Mouse (Mus musculus) myocyte (in vitro differentiated cells): Measurements from ENCODE around the gene Abhd14a. TPM values are rescaled to one million over a fixed set of nuclear protein-coding genes. Genes with fewer than 3 reads are reported as not detected.
"Not testable (repeated sequence)": the region's sequence is repeated elsewhere in the genome, so short reads cannot be mapped to it uniquely, and the experiment has no call there.

Experiments
- H3K27me3 ChIP-seq: one replicate; pipeline ENCODE4 v1.6.1; 2011; ENCODE audit not compliant: control insufficient read depth, insufficient read depth, insufficient read length
- H3K36me3 ChIP-seq: one replicate; pipeline ENCODE4 v1.6.1; 2011; ENCODE audit not compliant: control insufficient read depth, insufficient read depth
- H3K4me2 ChIP-seq: one replicate; pipeline ENCODE4 v1.6.1; 2011; ENCODE audit warnings: low read depth, control low read depth
- H3K4me3 ChIP-seq: one replicate; pipeline ENCODE4 v1.5.1; 2011; ENCODE audit warnings: mild to moderate bottlenecking, control low read depth, moderate library complexity
- H3K79me2 ChIP-seq: one replicate; pipeline ENCODE4 v1.6.1; 2011; ENCODE audit not compliant: control insufficient read depth, insufficient read depth
- H3ac ChIP-seq: one replicate; pipeline ENCODE4 v1.6.1; 2011; ENCODE audit not compliant: control insufficient read depth, insufficient read length
- CEBPB ChIP-seq: IDR thresholded peaks from 2 replicates; pipeline ENCODE4 v1.6.1; 2011; ENCODE audit warnings: mild to moderate bottlenecking, moderate library complexity; ENCODE audit not compliant: poor library complexity, insufficient read depth, severe bottlenecking
- E2F4 ChIP-seq: IDR thresholded peaks from one replicate; pipeline ENCODE4 v1.6.1; 2011; ENCODE audit warnings: mild to moderate bottlenecking, control low read depth, moderate library complexity; ENCODE audit not compliant: insufficient read depth
- MAX ChIP-seq: IDR thresholded peaks from one replicate; pipeline ENCODE4 v1.6.1; 2011; ENCODE audit warnings: low read depth, mild to moderate bottlenecking, control low read depth
- MYOD1 ChIP-seq, 3 experiments: IDR thresholded peaks; one replicate each; pipeline ENCODE4 v1.6.1; 2011; ENCODE audit warnings: control low read depth in 2 of 3, low read depth in 2 of 3, mild to moderate bottlenecking in 2 of 3, moderate library complexity in 1 of 3; ENCODE audit not compliant: insufficient read length in 2 of 3, control insufficient read depth in 1 of 3
- MYOG ChIP-seq, 3 experiments: IDR thresholded peaks; one replicate each; pipeline ENCODE4 v1.6.1; 2011; ENCODE audit warnings: control low read depth in 2 of 3, low read depth in 2 of 3, mild to moderate bottlenecking in 2 of 3; ENCODE audit not compliant: insufficient read length in 2 of 3, control insufficient read depth in 1 of 3, insufficient read depth in 1 of 3
- POLR2A ChIP-seq: IDR thresholded peaks from one replicate; pipeline ENCODE4 v1.6.1; 2011; ENCODE audit warnings: low read depth, mild to moderate bottlenecking, control low read depth, moderate library complexity; ENCODE audit not compliant: insufficient read length
- POLR2AphosphoS2 ChIP-seq: IDR thresholded peaks from one replicate; pipeline ENCODE4 v1.6.1; 2011; ENCODE audit warnings: low read depth, control low read depth; ENCODE audit not compliant: insufficient read length
- REST ChIP-seq: IDR thresholded peaks from one replicate; pipeline ENCODE4 v1.6.1; 2011; ENCODE audit warnings: mild to moderate bottlenecking, control low read depth, moderate library complexity; ENCODE audit not compliant: insufficient read depth, insufficient read length
- SRF ChIP-seq: IDR thresholded peaks from one replicate; pipeline ENCODE4 v1.6.1; 2011; ENCODE audit warnings: low read depth; ENCODE audit not compliant: control insufficient read depth, insufficient read length
- TCF12 ChIP-seq: IDR thresholded peaks from one replicate; pipeline ENCODE4 v1.6.1; 2011; ENCODE audit warnings: mild to moderate bottlenecking, control low read depth; ENCODE audit not compliant: poor library complexity, insufficient read depth, severe bottlenecking
- TCF3 ChIP-seq: IDR thresholded peaks from one replicate; pipeline ENCODE4 v1.6.1; 2011; ENCODE audit warnings: low read depth, control low read depth; ENCODE audit not compliant: insufficient read length
- USF1 ChIP-seq: IDR thresholded peaks from one replicate; pipeline ENCODE4 v1.6.1; 2011; ENCODE audit warnings: low read depth, mild to moderate bottlenecking, control low read depth, moderate library complexity
- polyA plus RNA-seq: library from polyadenylated mRNA; unstranded; fragments of >200 nt; fragmentation: generic; extraction: Trizol; gene quantifications from one replicate; pipeline ENCODE4 v1.2.1, GENCODE M21; 2012; ENCODE audit warnings: missing spikeins

Abhd14a gene
- 19.2 TPM for polyA plus RNA-seq

GRCm38 (mm10) chr9:106447348-106447747 is at the start of gene Abhd14a, which contains the start of gene Abhd14b:
Gene Abhd14a, minus strand, starts transcription at chr9:106447678.
Gene Abhd14b, plus strand, starts transcription at chr9:106447459.
- Histone ChIP-seq H3K36me3 (no peaks in the 10 kb centered on the region), H3ac (no peak within 1 kb of the TSS), H3K4me2 (peak within 1 kb of the TSS; percentile 99), H3K27me3 (no peaks in the 10 kb centered on the region), H3K79me2 (no peaks in the 10 kb centered on the region), H3K4me3 (peak within 1 kb of the TSS; percentile 40)
- TF ChIP-seq REST: no peak
- TF ChIP-seq MYOD1 (IDR thresholded peaks at IDR 0.05; ENCODE audit: control insufficient read depth in 1 of 3, insufficient read length in 2 of 3, low read depth in 2 of 3): peak in 1 of 3 experiments; percentile 8
- peak; percentile 57 for TF ChIP-seq POLR2A
- peak; percentile 33 for TF ChIP-seq USF1
- no peak for TF ChIP-seq SRF
- TF ChIP-seq POLR2AphosphoS2: peak; percentile 44

GRCm38 (mm10) chr9:106487602-106488001 is 40.1 kb upstream of the Abhd14a start:
- not testable (repeated sequence) for H3K4me3 ChIP-seq, H3K36me3 ChIP-seq, H3K79me2 ChIP-seq, H3ac ChIP-seq, H3K27me3 ChIP-seq, H3K4me2 ChIP-seq

GRCm38 (mm10) chr9:106485076-106485475 is 37.6 kb upstream of the Abhd14a start:
- Histone ChIP-seq H3ac (no peak overlapping the region), H3K27me3 (no peaks in the 10 kb centered on the region), H3K79me2 (no peaks in the 10 kb centered on the region), H3K36me3 (peaks cover 4% of the 10 kb centered on the region), H3K4me2 (no peak overlapping the region), H3K4me3 (no peak overlapping the region)
- TF ChIP-seq E2F4 (no peak), POLR2A (no peak), MYOG (IDR thresholded peaks at IDR 0.05; ENCODE audit: control insufficient read depth in 1 of 3, insufficient read depth in 1 of 3, insufficient read length in 2 of 3, low read depth in 2 of 3) (no peak), POLR2AphosphoS2 (no peak), SRF (no peak), CEBPB (no peak), TCF12 (no peak), REST (no peak), USF1 (no peak), TCF3 (no peak), MAX (no peak), MYOD1 (IDR thresholded peaks at IDR 0.05; ENCODE audit: control insufficient read depth in 1 of 3, insufficient read length in 2 of 3, low read depth in 2 of 3) (no peak)

- Histone ChIP-seq H3K27me3 (no peaks in the 10 kb centered on the region), H3K4me2 (no peak overlapping the region), H3K4me3 (no peak overlapping the region), H3ac (no peak overlapping the region), H3K36me3 (peaks cover 5% of the 10 kb centered on the region), H3K79me2 (peaks cover 3% of the 10 kb centered on the region)
- TF ChIP-seq MYOG (IDR thresholded peaks at IDR 0.05; ENCODE audit: control insufficient read depth in 1 of 3, insufficient read depth in 1 of 3, insufficient read length in 2 of 3, low read depth in 2 of 3): no peak
- TF ChIP-seq REST: no peak
- TF ChIP-seq MAX: no peak
- TF ChIP-seq CEBPB: no peak
- no peak for TF ChIP-seq POLR2AphosphoS2
- TF ChIP-seq USF1: no peak
- no peak for TF ChIP-seq MYOD1 (IDR thresholded peaks at IDR 0.05; ENCODE audit: control insufficient read depth in 1 of 3, insufficient read length in 2 of 3, low read depth in 2 of 3)
- TF ChIP-seq SRF: no peak
Observed at GRCm38 (mm10) chr9:106483606-106484005, 36.1 kb upstream of the Abhd14a start.

DNA sequence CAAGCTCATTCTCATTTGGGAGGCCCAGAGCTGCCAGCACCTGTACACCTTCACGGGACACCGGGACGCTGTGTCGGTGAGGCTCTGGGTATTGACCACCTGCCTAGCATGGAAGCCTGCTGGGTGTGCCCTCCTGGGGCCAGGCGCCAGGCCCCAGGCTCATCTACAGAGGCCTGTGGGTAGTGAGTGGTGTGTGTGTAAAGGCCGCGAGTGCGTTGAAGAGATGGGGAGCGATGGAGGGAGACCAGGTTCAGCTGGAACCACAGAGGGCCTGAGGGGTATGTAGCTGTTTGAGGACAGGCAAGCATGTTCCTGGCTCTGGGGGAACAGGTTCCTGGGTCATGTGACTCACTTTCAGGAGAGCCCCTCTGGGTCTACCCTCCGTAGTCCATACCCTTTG is 35.7 kb upstream of the Abhd14a start:
- Histone ChIP-seq H3K4me3 (no peak overlapping the region), H3K27me3 (no peaks in the 10 kb centered on the region), H3K36me3 (peaks cover 5% of the 10 kb centered on the region), H3K4me2 (no peak overlapping the region), H3ac (no peak overlapping the region), H3K79me2 (peaks cover 3% of the 10 kb centered on the region)
- TF ChIP-seq USF1 (no peak), TCF3 (no peak), E2F4 (no peak), MYOG (IDR thresholded peaks at IDR 0.05; ENCODE audit: control insufficient read depth in 1 of 3, insufficient read depth in 1 of 3, insufficient read length in 2 of 3, low read depth in 2 of 3) (no peak), POLR2A (no peak), MYOD1 (IDR thresholded peaks at IDR 0.05; ENCODE audit: control insufficient read depth in 1 of 3, insufficient read length in 2 of 3, low read depth in 2 of 3) (no peak), TCF12 (no peak), SRF (no peak), REST (no peak), CEBPB (no peak)
